Mouse (Mus musculus) cerebellum, adult 2 months (tissue): ENCODE results near the gene Olfr57. TPM values are rescaled to one million over a fixed set of nuclear protein-coding genes. Genes with fewer than 3 reads are reported as not detected.
"Not testable (repeated sequence)": the region's sequence is repeated elsewhere in the genome, so short reads cannot be mapped to it uniquely, and the experiment has no call there.

Experiments used
- DNase-seq, 2 experiments: peaks; one replicate each; pipeline ENCODE4 v3.0.0; 2021
- H3K27ac ChIP-seq: fragments of 200-500 bp; 2 replicates; pipeline ENCODE4 v1.5.1; 2012; ENCODE audit warnings: low read length, control low read depth, inconsistent platforms; ENCODE audit not compliant: insufficient read depth
- H3K27me3 ChIP-seq: fragments of 200-500 bp; 2 replicates; pipeline ENCODE4 v1.6.1; 2012; ENCODE audit warnings: inconsistent platforms, mild to moderate bottlenecking, low read length, moderate library complexity; ENCODE audit not compliant: control insufficient read depth, insufficient read depth
- H3K4me1 ChIP-seq: fragments of 200-500 bp; 2 replicates; pipeline ENCODE4 v1.6.1; 2011; ENCODE audit warnings: low read length; ENCODE audit not compliant: control insufficient read depth, insufficient read depth
- H3K4me3 ChIP-seq: fragments of 200-500 bp; replicated peaks from 2 replicates; pipeline ENCODE3; 2011; ENCODE audit warnings: mild to moderate bottlenecking, low read depth, low read length, control low read depth; ENCODE audit not compliant: insufficient read depth
- CTCF ChIP-seq: fragments of 200-500 bp; IDR thresholded peaks from 2 replicates; pipeline ENCODE4 v1.5.1; 2011; ENCODE audit warnings: low read depth, mild to moderate bottlenecking, control low read depth, low read length, moderate library complexity, borderline replicate concordance; ENCODE audit not compliant: insufficient read depth
- POLR2A ChIP-seq: fragments of 200-500 bp; IDR thresholded peaks from 2 replicates; pipeline ENCODE4 v1.6.1; 2011; ENCODE audit warnings: low read length, control low read depth, borderline replicate concordance; ENCODE audit not compliant: insufficient read depth
- WGBS: fragments of 180-500 bp; shearing (Covaris S2); methylation state at CpG from one replicate; pipeline ENCODE4 v1.1.7; 2018; 5-methylcytosine and 5-hydroxymethylcytosine counted together
- polyA plus RNA-seq: library from polyadenylated mRNA; depleted of rRNA; stranded (reverse); fragments of >200 nt; gene quantifications from 2 replicates; pipeline ENCODE4 v1.2.3, GENCODE M21; 2012; rRNA removed

Olfr57 gene
- polyA plus RNA-seq = not detected in 2 replicates

DNA sequence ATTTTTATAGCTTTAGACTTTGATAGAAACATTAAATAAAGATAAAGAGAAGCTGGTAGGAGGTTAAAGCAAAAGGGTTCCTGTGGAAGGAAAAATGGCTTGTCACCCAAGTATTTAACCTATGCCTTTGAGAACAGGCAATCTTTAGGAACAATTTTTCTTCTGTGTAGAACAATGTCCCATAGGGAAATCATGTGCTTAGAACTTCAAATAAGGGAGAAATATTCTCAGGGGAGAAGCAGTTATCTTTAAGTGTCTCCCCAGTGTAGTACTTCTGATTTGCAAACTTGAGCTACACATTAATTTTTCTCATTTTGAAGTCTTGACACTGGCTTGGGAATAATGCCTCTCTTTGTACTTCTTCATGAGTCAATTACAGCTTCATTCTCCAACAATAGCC, at the start of gene Olfr57:
TSS of gene Olfr57 (plus strand) at position 301 of the 400 bp plus-strand sequence.
- Histone ChIP-seq H3K4me3 (no peak within 1 kb of the TSS), H3K27ac (no peak within 1 kb of the TSS), H3K4me1 (no peaks in the 10 kb centered on the region), H3K27me3 (no peaks in the 10 kb centered on the region)
- no peak for DNase-seq
- no peak for TF ChIP-seq POLR2A
- TF ChIP-seq CTCF = no peak

DNA sequence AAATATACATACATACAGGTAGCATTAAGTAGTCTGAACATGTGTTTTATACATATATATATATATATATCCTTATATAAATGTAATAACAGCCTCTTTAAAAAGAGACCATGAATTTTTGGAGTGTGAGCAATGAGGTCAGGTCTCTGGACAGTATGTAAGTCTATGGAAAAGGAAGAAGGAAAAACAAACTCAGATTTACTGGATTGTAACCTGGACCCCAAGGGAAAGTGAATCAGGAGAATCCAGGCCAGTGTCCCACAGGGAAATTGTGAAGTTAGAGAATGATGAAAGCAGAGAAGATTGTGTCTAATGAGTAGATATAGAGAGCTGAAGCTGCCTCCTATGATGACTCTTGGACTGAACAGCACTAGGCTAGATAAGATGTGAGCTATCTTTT, 47.8 kb upstream of the Olfr57 start, which contains the start of gene Olfr1352:
TSS of gene Olfr1352 (plus strand) at position 301 of the 400 bp plus-strand sequence.
- no peak for DNase-seq
- Histone ChIP-seq H3K27ac (no peak within 1 kb of the TSS), H3K4me1 (no peaks in the 10 kb centered on the region), H3K4me3 (no peak within 1 kb of the TSS), H3K27me3 (no peaks in the 10 kb centered on the region)
- TF ChIP-seq CTCF (no peak), POLR2A (no peak)

DNA sequence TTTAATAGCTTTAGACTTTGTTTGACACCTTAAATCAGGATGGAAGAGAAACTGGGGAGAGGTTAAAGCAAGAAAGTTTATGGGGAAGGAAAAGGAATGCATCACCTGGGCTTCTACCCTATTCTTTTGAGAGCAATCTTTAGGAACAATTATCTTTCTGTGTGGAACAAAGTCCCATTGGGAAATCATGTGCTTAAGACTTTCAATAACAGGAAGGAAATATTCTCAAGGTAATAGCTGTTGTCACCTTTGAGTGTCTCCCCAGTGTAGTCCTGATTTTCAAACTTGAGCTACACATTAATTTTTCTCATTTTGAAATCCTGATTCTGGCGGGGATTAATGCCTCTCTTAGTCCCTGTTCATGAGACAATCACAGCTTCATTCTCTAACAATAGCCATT, 16.4 kb upstream of the Olfr57 start, which contains the start of gene Olfr1351:
TSS of gene Olfr1351 (plus strand) at position 301 of the 400 bp plus-strand sequence.
- Histone ChIP-seq H3K27me3 (no peaks in the 10 kb centered on the region), H3K27ac (no peak within 1 kb of the TSS), H3K4me3 (no peak within 1 kb of the TSS), H3K4me1 (no peaks in the 10 kb centered on the region)
- DNase-seq = no peak
- WGBS = 73% methylated on average over 1 of the region's 1 CpGs
- no peak for TF ChIP-seq CTCF
- no peak for TF ChIP-seq POLR2A

DNA sequence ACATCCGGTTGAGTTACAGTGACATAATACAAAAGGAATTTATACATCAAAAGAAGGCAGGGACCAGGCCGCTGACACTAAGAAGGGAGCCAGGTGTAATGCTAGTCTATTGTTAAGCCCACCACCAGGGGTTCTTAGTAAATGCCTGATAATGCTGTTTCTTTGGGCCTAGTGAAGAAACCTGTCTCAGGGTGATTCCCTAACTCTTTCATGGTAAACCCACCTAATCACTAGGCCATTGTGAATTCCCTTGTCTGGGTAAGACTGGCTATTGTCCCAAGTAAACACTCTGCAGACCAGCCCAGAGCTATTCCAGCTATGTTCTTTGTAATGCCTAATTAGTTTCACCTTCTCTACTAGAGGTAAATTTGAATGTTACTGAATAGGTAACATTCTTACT, 13.9 kb downstream of the Olfr57 start:
- H3K27me3 ChIP-seq, H3K4me1 ChIP-seq, H3K27ac ChIP-seq, H3K4me3 ChIP-seq, DNase-seq: not testable (repeated sequence)
- WGBS = 90% methylated on average over 2 of the region's 2 CpGs

DNA sequence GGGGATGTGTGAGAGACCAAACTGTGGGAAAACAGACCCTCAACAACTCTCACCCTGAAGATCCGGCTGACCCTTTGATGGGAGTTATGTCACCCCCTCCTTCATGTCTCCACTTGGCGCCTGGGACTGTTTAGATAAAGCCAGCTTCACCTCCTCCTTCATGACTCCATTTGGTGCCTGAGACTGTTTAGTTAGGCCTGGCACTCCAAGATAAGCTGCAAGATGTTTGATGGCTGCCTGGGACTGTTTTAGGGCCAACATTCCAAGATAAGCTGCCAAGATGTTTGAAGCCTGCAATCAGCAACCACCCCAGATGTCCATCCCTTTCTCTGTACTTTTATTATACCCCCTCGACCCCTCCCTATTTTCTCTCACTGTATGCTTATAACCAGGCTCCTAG, 28.8 kb downstream of the Olfr57 start:
- H3K27ac ChIP-seq, H3K27me3 ChIP-seq, DNase-seq, H3K4me3 ChIP-seq, H3K4me1 ChIP-seq: not testable (repeated sequence)
- 91% methylated on average over 3 of the region's 3 CpGs for WGBS

Other genes starting within 250 kb of the Olfr57 start
- 154 and 167 TPM in 2 replicates for gene Slc1a6, start 248.2 kb upstream of the Olfr57 start, polyA plus RNA-seq
- gene Olfr1356, start 176.6 kb upstream of the Olfr57 start, polyA plus RNA-seq = not detected in 2 replicates
- gene Olfr1355, start 153.2 kb upstream of the Olfr57 start, polyA plus RNA-seq = not detected in 2 replicates
- gene Olfr1354, start 115.6 kb upstream of the Olfr57 start, polyA plus RNA-seq = not detected in 2 replicates
- not detected in 2 replicates for gene Olfr8, start 78.1 kb upstream of the Olfr57 start, polyA plus RNA-seq
- gene Olfr1353, start 65.4 kb upstream of the Olfr57 start, polyA plus RNA-seq = not detected in 2 replicates
- gene Olfr1352, start 47.7 kb upstream of the Olfr57 start, polyA plus RNA-seq = not detected in 2 replicates
- not detected in 2 replicates for gene Olfr1351, start 16.3 kb upstream of the Olfr57 start, polyA plus RNA-seq
- gene 2610008E11Rik, start 68.9 kb downstream of the Olfr57 start, polyA plus RNA-seq = 13.5 and 14.4 TPM in 2 replicates
- gene Vmn2r80, start 120.0 kb downstream of the Olfr57 start, polyA plus RNA-seq = not detected in 2 replicates
- gene Vmn2r81, start 219.0 kb downstream of the Olfr57 start, polyA plus RNA-seq = not detected in 2 replicates